Mouse (Mus musculus): ENCODE results near the gene Cemip2. TPM values are rescaled to one million over a fixed set of nuclear protein-coding genes. Genes with fewer than 3 reads are reported as not detected.
"Not testable (repeated sequence)": the region's sequence is repeated elsewhere in the genome, so short reads cannot be mapped to it uniquely, and the experiment has no call there.

Cemip2 gene
- polyA plus RNA-seq, 1 experiment from 2014 or later, result 28.8 TPM

DNA sequence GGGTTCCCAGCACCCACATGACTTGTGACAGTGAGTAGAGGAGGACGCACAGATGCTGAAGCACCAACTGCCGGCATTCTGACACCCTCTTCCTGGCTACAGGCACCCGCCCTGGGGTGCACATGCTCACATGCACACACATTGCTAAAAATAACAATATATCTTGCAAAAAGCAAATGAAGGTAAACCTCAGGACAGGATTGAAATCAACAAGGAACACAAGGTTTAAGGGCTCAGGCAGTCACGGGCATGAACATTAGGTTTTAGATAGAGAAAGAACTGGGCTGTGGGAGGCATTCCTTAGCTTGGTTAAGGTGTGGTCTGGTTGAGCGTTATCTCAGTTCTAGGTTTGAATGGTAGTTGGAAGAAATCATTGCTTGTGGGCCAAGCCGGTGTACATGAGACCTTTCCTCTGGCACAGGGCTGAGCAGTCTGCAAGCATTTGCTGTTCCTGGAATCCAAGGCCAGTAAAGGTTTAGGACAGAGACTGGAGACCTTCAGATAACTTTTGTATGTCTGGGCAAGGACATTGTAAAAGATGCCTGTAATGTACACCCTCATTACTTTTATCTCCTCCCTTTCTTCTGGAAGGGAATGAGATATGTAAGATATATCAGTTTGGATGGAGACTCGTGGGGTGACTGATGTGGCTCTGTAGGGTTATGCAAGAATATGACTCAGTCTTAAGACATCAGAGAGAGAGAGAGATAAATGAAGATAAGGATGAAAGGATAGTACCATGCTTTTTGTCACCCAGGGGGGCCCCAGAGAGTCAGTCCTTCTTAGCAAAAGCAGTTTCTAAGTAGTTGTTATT is 87.3 kb downstream of the Cemip2 start:
- H3K9me3 ChIP-seq (replicated peaks; ENCODE audit: control insufficient read depth, low read length, poor library complexity, severe bottlenecking), result no peaks in the 10 kb centered on the region
- no peak overlapping the region for H3K9ac ChIP-seq (ENCODE audit: low read depth, low read length)
- no peak overlapping the region for H3K4me2 ChIP-seq (ENCODE audit: low read length)
- no peak overlapping the region for H3K27ac ChIP-seq (ENCODE audit: low read length)
- no peaks in the 10 kb centered on the region for H3K36me3 ChIP-seq (ENCODE audit: control insufficient read depth, insufficient read depth, low read length)
- H3K27me3 ChIP-seq (ENCODE audit: control insufficient read depth, insufficient read depth, low read depth, low read length), result no peaks in the 10 kb centered on the region
- WGBS, result 88% methylated on average over 7 of the region's 7 CpGs
- H3K4me3 ChIP-seq (ENCODE audit: low read depth, low read length), result no peak overlapping the region
- no peak for ATAC-seq
- no peaks in the 10 kb centered on the region for H3K4me1 ChIP-seq (ENCODE audit: control insufficient read depth, insufficient read depth, low read length)

DNA sequence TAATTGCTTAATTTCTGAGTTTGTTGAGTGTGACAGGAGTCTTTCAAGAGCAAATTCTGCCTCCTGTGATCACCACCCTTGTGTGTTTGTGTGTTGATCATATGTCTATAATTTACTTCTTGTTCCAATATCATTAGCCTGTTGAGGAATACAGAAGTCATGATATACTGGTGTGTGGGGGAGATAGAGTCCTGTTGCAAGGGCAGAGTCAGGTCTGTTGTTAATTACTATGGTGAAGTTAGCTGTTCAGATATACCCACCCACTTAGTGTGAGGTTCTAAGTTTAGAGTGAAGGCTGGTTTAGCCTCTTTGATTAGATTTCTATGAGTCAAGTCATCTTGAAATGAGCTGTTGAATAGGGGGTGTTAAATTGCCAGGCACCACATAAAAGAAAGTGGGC is 88.0 kb downstream of the Cemip2 start:
- Histone ChIP-seq H3K36me3 (ENCODE audit: control insufficient read depth, insufficient read depth, low read length) (no peaks in the 10 kb centered on the region), H3K27me3 (ENCODE audit: control insufficient read depth, insufficient read depth, low read depth, low read length) (no peaks in the 10 kb centered on the region), H3K4me1 (ENCODE audit: control insufficient read depth, insufficient read depth, low read length) (no peaks in the 10 kb centered on the region), H3K4me3 (ENCODE audit: low read depth, low read length) (no peak overlapping the region), H3K9ac (ENCODE audit: low read depth, low read length) (no peak overlapping the region), H3K9me3 (replicated peaks; ENCODE audit: control insufficient read depth, low read length, poor library complexity, severe bottlenecking) (no peaks in the 10 kb centered on the region), H3K4me2 (ENCODE audit: low read length) (no peak overlapping the region), H3K27ac (ENCODE audit: low read length) (no peak overlapping the region)
- ATAC-seq, result no peak

DNA sequence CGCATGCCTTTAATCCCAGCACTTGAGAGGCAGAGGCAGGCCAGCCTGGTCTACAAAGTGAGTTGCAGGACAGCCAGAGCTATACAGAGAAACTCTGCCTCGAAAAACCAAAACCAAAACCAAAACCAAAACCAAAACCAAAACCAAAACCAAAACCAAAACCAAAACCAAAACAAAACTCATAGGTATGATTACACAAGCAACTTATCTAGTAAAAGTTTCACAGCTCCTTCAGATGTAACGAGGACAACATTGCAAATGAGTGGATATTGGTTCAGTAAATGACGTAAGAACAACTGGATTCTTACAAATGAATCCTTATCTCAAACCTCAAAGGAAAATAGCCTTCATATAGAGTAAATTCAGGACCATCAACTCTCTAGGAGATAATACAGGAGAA is 88.6 kb downstream of the Cemip2 start:
- H3K36me3 ChIP-seq (ENCODE audit: control insufficient read depth, insufficient read depth, low read length); H3K27me3 ChIP-seq (ENCODE audit: control insufficient read depth, insufficient read depth, low read depth, low read length); H3K4me2 ChIP-seq (ENCODE audit: low read length); H3K4me3 ChIP-seq (ENCODE audit: low read depth, low read length); H3K4me1 ChIP-seq (ENCODE audit: control insufficient read depth, insufficient read depth, low read length); H3K9me3 ChIP-seq (replicated peaks; ENCODE audit: control insufficient read depth, low read length, poor library complexity, severe bottlenecking); H3K27ac ChIP-seq (ENCODE audit: low read length); ATAC-seq; H3K9ac ChIP-seq (ENCODE audit: low read depth, low read length): not testable (repeated sequence)
- over 99% methylated on average over 4 of the region's 4 CpGs for WGBS

DNA sequence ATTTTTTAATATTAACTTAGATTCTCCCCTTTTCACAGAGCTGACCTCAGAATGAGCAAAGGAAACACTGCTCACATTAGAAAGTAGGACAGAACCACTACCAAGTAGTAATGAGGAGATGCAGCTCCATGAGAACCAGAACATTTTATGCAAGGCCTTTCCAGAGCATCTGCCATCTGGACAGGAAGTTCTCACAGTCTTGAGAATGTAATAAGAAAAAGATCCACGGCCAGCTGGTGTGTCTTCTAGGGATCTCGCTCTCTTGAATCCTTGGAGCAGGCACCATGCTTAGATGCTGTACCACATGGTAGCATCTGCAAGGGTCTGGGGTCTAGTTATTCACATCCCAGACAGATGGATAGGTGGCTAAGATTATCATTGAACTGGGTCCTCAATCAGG is 90.3 kb downstream of the Cemip2 start:
- H3K36me3 ChIP-seq (ENCODE audit: control insufficient read depth, insufficient read depth, low read length), result no peaks in the 10 kb centered on the region
- no peaks in the 10 kb centered on the region for H3K9me3 ChIP-seq (replicated peaks; ENCODE audit: control insufficient read depth, low read length, poor library complexity, severe bottlenecking)
- no peak overlapping the region for H3K27ac ChIP-seq (ENCODE audit: low read length)
- no peak overlapping the region for H3K4me2 ChIP-seq (ENCODE audit: low read length)
- no peak for ATAC-seq
- no peaks in the 10 kb centered on the region for H3K27me3 ChIP-seq (ENCODE audit: control insufficient read depth, insufficient read depth, low read depth, low read length)
- no peak overlapping the region for H3K4me3 ChIP-seq (ENCODE audit: low read depth, low read length)
- 87% methylated on average over 2 of the region's 2 CpGs for WGBS
- H3K4me1 ChIP-seq (ENCODE audit: control insufficient read depth, insufficient read depth, low read length), result no peaks in the 10 kb centered on the region
- no peak overlapping the region for H3K9ac ChIP-seq (ENCODE audit: low read depth, low read length)

DNA sequence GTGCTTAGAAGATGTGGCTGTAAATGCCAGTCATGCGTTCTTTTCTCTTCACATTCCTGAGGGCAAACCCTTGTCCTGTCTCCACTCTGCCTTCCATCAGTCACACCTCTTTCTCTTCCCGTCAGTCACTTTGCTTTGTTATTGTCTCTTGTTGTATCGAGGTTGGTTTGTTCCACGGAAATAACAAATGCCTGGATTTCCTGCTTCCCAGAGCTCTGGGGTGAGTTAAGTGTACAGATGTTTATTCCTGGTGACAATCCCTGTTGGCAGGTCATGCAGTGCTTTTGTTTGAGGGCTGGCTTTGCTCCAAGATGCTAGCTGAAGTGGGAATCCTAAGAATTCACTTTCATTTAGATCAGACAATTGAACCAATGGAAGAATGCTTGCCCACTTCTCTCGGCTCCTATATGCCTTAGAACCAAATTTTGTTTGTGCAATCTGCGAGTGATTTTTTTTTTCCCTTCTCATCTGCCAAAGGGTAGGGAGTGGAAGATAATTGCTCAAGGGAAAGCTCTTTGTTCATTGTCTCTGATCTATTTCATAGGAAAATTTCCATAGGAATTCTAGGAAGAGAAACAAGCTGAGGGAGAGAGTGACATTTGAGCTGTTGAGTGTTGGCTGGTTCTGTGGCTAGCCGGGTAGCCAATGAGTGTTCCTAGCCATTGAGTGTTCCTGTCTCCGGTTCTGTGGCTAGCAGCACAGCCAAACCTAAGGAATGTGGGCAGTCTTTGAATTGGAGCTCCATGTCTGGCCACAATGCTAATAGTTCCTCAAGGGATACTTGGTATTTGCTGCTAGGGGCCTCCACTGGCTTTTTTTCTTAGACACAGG is 104.2 kb downstream of the Cemip2 start:
- Histone ChIP-seq H3K27me3 (ENCODE audit: control insufficient read depth, insufficient read depth, low read depth, low read length) (no peaks in the 10 kb centered on the region), H3K4me2 (ENCODE audit: low read length) (no peak overlapping the region), H3K36me3 (ENCODE audit: control insufficient read depth, insufficient read depth, low read length) (no peaks in the 10 kb centered on the region), H3K9ac (ENCODE audit: low read depth, low read length) (no peak overlapping the region), H3K9me3 (replicated peaks; ENCODE audit: control insufficient read depth, low read length, poor library complexity, severe bottlenecking) (no peaks in the 10 kb centered on the region), H3K4me3 (ENCODE audit: low read depth, low read length) (no peak overlapping the region), H3K4me1 (ENCODE audit: control insufficient read depth, insufficient read depth, low read length) (no peaks in the 10 kb centered on the region), H3K27ac (ENCODE audit: low read length) (no peak overlapping the region)
- WGBS, result 14% methylated on average over 8 of the region's 8 CpGs
- ATAC-seq, result no peak

DNA sequence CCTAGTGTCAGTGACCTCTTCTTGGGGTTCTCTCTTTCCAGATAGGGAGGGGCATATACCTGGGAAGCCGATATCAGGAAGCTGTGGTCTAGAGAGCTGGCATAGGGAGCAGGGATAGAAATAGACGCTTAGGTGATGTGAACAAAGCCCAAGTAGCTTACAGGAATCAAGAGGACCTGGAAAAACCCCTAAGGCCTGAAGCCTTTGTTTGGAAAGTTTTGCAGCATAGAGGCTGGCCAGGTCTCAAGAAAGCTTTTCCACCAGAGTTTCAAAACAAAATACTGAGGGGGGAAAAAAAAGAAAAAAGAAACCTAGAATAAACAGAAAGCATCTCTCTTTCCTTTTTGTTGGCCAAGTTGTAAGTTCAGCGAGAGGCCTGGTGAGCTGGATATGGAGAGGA is 104.9 kb downstream of the Cemip2 start:
- H3K27me3 ChIP-seq (ENCODE audit: control insufficient read depth, insufficient read depth, low read depth, low read length), result no peaks in the 10 kb centered on the region
- no peak for ATAC-seq
- H3K4me2 ChIP-seq (ENCODE audit: low read length), result no peak overlapping the region
- H3K9me3 ChIP-seq (replicated peaks; ENCODE audit: control insufficient read depth, low read length, poor library complexity, severe bottlenecking), result no peaks in the 10 kb centered on the region
- H3K9ac ChIP-seq (ENCODE audit: low read depth, low read length), result no peak overlapping the region
- no peaks in the 10 kb centered on the region for H3K36me3 ChIP-seq (ENCODE audit: control insufficient read depth, insufficient read depth, low read length)
- H3K4me1 ChIP-seq (ENCODE audit: control insufficient read depth, insufficient read depth, low read length), result no peaks in the 10 kb centered on the region
- H3K27ac ChIP-seq (ENCODE audit: low read length), result no peak overlapping the region
- no peak overlapping the region for H3K4me3 ChIP-seq (ENCODE audit: low read depth, low read length)
- WGBS, result 87% methylated on average over 3 of the region's 3 CpGs

DNA sequence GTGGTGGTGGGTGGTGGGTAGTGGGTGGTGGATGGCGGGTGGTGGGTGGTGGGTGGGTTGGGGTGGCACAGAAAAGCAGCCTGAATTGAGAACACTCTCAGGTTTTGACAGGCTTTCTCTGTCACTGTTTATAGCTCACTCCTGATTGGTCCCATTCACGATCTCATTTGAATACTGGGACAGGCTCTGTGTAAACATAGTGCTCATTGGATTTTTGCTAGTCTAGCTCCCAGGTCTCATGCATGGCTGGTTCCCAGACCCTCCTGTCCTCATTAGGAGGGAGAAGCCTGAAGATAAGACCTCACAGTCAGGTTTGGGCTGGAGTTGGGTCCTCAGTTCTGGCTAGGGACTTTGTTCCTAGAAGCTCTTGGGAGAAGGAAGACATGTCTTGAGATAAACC is 105.8 kb downstream of the Cemip2 start:
- ATAC-seq, result peak; percentile 28; the same call in 1 of the 2 replicates
- Histone ChIP-seq H3K9ac (ENCODE audit: low read depth, low read length) (no peak overlapping the region), H3K4me3 (ENCODE audit: low read depth, low read length) (no peak overlapping the region), H3K9me3 (replicated peaks; ENCODE audit: control insufficient read depth, low read length, poor library complexity, severe bottlenecking) (no peaks in the 10 kb centered on the region), H3K36me3 (ENCODE audit: control insufficient read depth, insufficient read depth, low read length) (no peaks in the 10 kb centered on the region), H3K27me3 (ENCODE audit: control insufficient read depth, insufficient read depth, low read depth, low read length) (no peaks in the 10 kb centered on the region), H3K4me1 (ENCODE audit: control insufficient read depth, insufficient read depth, low read length) (no peaks in the 10 kb centered on the region), H3K27ac (ENCODE audit: low read length) (no peak overlapping the region), H3K4me2 (ENCODE audit: low read length) (no peak overlapping the region)
- 78% methylated on average over 2 of the region's 2 CpGs for WGBS

DNA sequence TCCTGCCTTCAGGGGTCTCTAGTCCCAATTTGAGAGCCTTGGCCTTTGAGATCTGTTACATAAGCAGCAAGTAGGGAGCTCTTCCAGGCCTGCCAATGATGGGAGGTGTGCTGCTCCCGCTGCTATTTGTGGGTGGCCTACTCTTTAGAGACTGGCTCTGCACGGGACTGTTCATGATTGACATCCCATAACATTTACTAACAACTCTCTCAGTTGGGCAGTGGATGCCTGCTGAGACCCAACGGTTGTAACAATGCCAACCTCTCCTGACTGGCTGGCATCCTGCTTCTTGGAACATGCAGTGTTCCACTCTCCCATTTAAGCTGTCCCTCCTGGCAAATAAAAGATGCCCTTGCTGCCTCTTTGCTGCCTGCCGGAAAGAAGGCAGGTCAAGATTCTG is 106.2 kb downstream of the Cemip2 start:
- Histone ChIP-seq H3K4me1 (ENCODE audit: control insufficient read depth, insufficient read depth, low read length) (no peaks in the 10 kb centered on the region), H3K27ac (ENCODE audit: low read length) (no peak overlapping the region), H3K9me3 (replicated peaks; ENCODE audit: control insufficient read depth, low read length, poor library complexity, severe bottlenecking) (no peaks in the 10 kb centered on the region), H3K4me3 (ENCODE audit: low read depth, low read length) (no peak overlapping the region), H3K9ac (ENCODE audit: low read depth, low read length) (no peak overlapping the region), H3K27me3 (ENCODE audit: control insufficient read depth, insufficient read depth, low read depth, low read length) (no peaks in the 10 kb centered on the region), H3K4me2 (ENCODE audit: low read length) (no peak overlapping the region), H3K36me3 (ENCODE audit: control insufficient read depth, insufficient read depth, low read length) (no peaks in the 10 kb centered on the region)
- 41% methylated on average over 4 of the region's 4 CpGs for WGBS
- peak; percentile 54 for ATAC-seq

DNA sequence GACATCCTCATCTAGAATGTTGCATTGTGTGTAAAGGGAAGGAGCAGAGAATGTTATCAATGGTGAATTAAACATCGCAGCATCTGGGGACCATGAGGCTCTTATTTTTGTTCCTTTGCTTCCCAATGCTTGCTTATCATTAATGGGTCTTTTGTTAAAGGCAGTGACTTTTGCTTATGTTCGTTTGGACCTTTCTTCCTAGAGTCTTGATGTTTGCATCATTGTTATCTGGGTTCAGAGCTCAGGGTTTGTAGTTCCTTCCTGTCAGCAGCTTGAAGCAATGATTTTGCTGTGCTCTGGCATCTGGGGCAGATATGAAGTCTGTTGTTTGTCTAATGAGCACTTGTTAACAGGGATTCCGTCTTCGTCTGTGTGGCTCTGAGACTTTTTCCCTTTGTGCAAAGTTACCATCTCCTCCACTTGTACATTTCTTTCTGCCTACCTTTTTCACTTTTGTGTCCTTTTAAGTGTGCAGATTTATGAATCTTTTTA is 108.1 kb downstream of the Cemip2 start:
- Histone ChIP-seq H3K4me3 (ENCODE audit: low read depth, low read length) (no peak overlapping the region), H3K36me3 (ENCODE audit: control insufficient read depth, insufficient read depth, low read length) (no peaks in the 10 kb centered on the region), H3K27me3 (ENCODE audit: control insufficient read depth, insufficient read depth, low read depth, low read length) (no peaks in the 10 kb centered on the region), H3K4me1 (ENCODE audit: control insufficient read depth, insufficient read depth, low read length) (no peaks in the 10 kb centered on the region), H3K27ac (ENCODE audit: low read length) (no peak overlapping the region), H3K9ac (ENCODE audit: low read depth, low read length) (no peak overlapping the region), H3K4me2 (ENCODE audit: low read length) (no peak overlapping the region), H3K9me3 (replicated peaks; ENCODE audit: control insufficient read depth, low read length, poor library complexity, severe bottlenecking) (no peaks in the 10 kb centered on the region)
- no peak for ATAC-seq
- WGBS, result 79% methylated on average over 4 of the region's 4 CpGs
